Mouse (Mus musculus): ENCODE data around the gene Arhgef26. TPM values are rescaled to one million over a fixed set of nuclear protein-coding genes. Genes with fewer than 3 reads are reported as not detected.

Gene Arhgef26
- total RNA-seq (2017), result 0.11 to 0.19 TPM in 2 of 3 replicates, not detected in the other

DNA sequence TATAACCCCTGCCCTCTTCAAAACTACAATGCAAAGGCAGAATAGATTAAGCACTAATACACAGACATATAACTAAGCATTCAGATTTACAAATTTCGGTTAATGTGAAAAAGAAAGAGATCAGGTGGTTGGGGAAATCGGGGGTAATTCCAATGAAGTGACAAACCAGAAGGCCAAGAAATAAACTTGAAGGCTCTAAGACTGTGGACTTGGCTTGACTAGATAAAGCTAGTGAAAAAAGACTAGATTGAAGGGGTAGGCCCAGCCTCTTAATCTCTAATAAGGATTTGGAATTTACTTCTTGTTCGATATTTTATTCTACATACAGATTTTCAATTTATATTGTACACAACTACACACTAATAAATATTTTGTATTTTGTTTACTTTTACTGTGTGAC lies at the start of gene Arhgef26:
TSS of gene Arhgef26 (plus strand) at position 301 of the 400 bp plus-strand sequence.
- ATAC-seq (replicated peaks; ENCODE audit: insufficient number of reproducible peaks, low FRiP score, low TSS enrichment, poor library complexity, severe bottlenecking), result no peak

DNA sequence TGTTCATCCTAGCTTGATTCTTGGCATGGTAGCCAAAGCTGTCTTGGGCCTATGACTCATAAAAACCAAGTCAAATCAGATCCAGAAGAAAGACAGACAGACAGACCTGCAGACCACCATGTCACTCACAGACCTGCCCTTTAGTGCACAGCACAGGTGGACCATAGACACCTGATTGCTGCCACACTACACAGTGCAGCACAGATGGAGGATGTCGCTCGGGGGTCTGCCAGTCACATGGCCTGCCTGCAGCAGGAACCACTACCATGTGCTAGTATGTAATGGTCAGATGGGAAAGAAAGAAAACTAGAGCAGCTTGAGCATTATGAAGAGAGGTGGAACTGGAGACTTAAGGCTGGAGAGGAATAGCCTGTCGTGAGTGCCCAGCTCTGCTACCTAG lies 27.7 kb upstream of the Arhgef26 start:
- no peak for ATAC-seq (replicated peaks; ENCODE audit: insufficient number of reproducible peaks, low FRiP score, low TSS enrichment, poor library complexity, severe bottlenecking)

DNA sequence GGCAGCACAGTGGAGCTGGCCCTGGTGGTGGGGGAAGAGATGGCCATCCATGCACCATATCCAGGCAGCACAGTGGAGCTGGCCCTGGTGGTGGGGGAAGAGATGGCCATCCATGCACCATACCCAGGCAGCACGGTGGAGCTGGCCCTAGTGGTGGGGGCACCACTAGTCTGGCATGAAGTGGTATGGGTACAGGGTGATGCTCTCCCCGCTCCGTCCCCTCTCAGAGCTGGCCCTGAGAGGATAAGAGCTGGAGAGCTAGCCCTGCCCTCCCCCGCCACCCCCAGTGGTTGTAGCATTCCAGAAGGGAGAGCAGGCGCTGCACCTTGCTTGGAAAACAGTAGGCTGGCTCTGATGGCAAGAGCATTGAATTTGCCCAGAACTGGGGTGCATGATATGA lies 26.9 kb upstream of the Arhgef26 start:
- peak; percentile 40; the same call in 1 of the 2 replicates for ATAC-seq (replicated peaks; ENCODE audit: insufficient number of reproducible peaks, low FRiP score, low TSS enrichment, poor library complexity, severe bottlenecking)

DNA sequence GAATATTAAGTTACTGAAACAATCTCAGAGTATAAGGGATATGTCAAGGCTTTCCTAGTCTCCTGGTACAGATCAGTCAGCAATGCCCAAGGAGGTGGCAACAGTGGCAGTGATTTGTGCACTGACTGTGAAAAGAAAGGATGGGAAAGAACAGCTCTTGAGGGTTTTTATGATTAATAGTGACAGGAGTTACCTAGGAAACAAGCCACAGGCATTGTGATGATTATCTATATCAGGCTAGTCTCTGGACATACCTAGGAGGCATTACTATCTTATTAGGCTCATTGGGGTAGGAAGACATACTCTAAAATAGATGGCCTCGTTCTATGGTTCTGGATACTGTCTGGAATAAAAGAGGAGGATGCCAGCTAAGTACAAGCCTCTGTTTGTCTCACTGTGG lies 13.4 kb upstream of the Arhgef26 start:
- ATAC-seq (replicated peaks; ENCODE audit: insufficient number of reproducible peaks, low FRiP score, low TSS enrichment, poor library complexity, severe bottlenecking), result no peak

DNA sequence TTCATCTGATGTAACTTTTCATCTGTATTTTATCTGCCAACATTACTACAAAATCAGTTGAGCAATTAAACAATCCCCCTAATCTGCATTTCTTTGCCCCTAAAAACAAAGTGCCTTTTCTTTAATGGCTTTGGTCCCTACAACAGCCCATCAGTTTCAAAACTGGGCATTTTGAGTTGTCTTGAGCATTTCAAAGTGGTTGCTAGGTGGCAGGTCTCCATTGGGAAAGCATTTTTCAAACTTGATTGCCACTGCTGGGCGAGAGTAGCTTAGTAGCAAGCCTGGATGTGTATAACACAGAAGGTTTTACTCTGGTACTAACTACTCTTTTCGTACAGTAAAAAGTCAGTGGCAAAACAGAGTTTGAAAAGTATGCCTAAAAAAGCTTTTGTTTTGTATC lies 10.2 kb upstream of the Arhgef26 start:
- no peak for ATAC-seq (replicated peaks; ENCODE audit: insufficient number of reproducible peaks, low FRiP score, low TSS enrichment, poor library complexity, severe bottlenecking)

DNA sequence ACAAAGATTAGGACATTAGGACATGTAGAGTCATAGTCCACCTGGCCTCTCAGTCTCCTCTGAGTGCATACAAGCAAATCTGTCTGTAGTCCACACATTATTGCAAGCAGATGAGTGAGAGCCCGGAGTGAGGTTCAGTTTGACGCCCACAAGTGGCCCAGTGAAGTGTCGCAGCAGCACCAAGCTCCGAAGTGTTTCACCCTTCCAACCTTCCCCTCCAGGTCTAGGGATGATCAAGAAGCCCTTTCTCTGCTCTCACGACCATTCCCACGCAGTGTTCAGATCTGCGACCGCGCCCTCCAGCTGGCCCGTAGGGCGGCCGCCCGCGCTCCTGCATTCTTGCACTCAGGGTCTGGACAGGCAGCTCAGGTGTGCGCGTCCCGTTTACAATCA lies 313 bp downstream of the Arhgef26 start:
- ATAC-seq (replicated peaks; ENCODE audit: insufficient number of reproducible peaks, low FRiP score, low TSS enrichment, poor library complexity, severe bottlenecking), result no peak

DNA sequence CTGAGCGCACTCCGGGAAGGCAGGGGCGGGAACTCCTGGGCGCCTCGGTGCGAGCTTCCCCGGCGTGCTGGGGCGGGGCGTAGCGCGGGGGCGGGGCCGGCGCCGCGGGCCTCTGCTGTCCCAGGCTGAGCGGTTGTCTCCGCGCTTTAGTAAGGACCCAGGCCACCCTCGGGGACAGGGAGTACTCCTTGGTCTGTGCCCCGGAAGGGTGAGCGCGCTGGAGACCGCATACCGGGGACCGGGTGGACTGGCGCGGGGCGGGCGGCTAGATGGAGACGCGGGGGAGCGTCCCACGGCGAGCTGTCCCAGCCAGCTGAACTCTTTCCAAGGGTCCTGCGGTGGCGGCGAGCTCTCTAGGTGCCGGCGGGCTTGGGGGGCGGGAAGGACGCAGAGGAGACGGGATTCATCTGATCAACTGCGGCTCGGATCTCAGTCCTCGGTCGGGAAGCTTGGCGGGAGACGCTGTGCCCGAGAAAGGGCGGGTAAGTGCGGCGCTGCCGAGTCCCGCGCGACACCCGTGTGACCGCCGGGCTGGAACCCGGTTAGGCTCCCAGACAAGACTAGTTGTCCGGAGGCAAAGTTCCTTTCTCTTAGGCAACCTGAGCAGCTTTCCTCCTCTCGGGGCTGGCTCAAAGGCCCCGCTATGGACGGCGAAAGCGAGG lies 841 bp downstream of the Arhgef26 start:
- ATAC-seq (replicated peaks; ENCODE audit: insufficient number of reproducible peaks, low FRiP score, low TSS enrichment, poor library complexity, severe bottlenecking), result no peak

DNA sequence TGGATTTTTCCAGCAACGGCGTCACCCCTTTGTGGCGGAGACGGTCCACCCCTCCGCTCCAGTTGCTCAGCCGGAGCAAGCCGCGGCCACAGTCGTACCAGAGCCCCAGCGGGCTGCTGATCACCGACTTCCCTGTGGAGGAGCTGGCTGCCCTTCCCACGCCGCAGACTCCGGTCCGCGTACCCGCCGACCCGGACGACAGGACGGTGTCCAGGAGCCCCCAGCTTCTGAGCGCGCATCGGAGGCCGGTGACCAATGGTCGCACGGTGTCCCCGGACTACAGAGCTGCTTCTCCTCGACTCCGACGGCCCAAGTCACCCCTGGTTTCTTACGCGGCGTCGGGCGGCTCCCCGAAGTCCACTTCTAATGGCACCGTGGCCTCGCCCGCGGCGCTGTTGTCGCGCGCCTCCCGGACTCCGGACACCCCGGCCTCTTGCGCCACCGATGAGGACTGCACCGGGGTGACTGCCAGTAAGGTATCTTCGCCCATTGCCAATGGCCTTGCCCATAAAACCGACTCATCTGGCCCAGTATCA lies 1.4 kb downstream of the Arhgef26 start:
- ATAC-seq (replicated peaks; ENCODE audit: insufficient number of reproducible peaks, low FRiP score, low TSS enrichment, poor library complexity, severe bottlenecking), result no peak

DNA sequence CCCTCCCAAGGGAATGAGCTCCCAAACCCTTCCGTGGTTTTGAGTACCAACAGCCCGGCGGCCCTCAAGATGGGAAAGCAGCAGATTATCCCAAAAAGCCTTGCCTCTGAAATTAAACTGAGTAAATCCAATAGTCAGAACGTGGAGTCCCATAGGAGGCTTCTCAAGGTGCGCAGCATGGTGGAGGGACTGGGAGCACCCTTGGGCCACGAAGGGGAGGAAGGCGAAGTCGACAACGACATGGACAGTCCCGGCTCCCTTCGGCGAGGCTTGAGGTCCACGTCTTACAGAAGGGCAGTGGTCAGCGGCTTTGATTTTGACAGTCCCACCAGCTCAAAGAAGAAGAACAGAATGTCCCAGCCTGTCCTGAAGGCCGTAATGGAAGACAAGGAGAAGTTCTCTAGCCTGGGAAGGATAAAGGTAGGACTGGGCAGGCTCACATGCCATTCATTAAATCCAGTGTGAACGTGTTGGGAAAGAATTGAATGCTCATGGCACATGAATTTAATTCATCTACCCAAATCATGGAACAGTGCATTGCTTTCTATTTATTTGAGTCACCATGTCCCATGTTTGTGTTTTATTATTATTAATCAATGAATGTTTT lies 2.1 kb downstream of the Arhgef26 start:
- no peak for ATAC-seq (replicated peaks; ENCODE audit: insufficient number of reproducible peaks, low FRiP score, low TSS enrichment, poor library complexity, severe bottlenecking)

DNA sequence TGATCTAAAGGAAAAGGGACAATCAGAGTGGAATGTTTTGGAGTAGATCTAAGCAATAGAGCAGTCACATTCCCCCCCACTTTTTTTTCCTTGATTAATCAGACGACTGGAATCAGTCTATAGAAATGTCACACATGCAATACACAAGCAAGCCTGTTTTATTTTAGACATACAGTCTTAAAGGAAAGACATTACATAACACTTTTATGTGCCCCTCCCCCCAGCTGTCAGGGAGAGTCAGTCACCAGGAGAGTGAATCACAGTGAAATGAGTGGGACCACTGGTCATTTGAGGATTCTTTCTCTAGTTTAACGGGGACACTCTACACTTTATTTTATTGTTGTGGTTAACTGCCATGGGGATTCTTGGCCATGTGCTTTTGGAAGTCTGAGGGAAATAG lies 2.7 kb downstream of the Arhgef26 start:
- no peak for ATAC-seq (replicated peaks; ENCODE audit: insufficient number of reproducible peaks, low FRiP score, low TSS enrichment, poor library complexity, severe bottlenecking)

DNA sequence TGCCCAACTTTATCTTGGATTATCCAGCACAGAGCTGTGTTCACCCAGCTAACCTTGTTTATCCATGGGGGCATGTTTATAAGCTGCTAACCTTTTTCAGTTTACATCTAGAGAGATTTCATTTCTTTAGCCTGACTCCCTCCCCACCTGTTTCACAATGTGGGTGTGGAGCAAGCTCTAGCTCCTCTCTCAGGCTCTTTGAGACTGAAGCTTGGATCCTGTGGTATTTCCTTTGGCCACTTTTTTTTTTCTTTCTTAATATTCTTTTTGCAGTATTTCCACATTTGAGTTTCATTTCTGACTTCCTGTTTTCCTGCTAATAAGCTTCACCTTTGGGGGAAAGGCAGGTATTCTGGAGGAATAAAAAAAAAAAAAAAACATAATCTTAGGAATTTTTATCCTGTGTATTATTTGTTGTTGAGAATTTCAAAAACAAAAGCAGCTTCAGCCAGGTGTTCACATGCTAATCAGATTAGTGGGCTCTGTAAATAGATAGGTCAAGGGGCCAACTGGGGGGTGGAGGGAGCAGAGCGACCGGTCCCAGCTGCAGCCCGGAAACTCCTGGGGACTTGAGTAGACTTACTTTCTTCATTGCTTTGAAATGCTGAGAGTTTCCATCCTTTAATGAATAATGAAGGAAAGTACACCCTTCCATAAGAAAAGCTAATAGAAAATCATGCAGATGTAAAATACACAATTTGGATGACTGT lies 3.5 kb downstream of the Arhgef26 start:
- ATAC-seq (replicated peaks; ENCODE audit: insufficient number of reproducible peaks, low FRiP score, low TSS enrichment, poor library complexity, severe bottlenecking), result no peak

DNA sequence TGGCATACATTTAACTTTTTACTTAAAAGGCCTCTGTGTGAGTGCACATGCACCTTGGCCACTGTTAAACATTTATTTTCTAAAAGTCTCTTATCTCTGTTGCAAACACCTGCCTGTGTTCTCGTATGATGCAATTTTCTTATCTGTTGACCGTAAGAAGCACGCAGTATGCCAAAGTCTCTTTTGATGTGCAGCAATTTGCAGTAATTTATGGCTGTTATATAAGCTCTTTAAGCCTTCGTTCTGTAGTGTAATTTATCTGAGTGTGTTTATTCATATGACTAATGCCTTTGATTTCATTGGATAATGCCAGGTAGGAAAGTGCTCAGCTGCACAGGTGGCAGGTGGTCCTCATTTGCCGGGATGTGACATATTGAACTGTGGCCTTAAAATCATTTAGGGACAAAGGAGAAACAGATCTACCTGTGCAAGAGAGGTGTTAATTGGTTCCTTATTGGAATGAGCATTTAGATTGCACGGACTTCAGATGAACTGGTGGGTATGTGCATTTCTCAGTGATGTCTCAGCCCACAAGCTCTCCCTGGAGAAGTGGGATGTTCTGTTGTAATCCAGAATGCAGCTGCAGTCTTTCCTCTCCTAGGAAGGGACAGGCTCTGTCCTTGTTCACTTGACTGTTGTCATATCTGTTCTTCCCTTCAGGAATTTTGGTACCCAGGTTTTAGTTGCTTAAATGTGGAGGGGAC lies 10.5 kb downstream of the Arhgef26 start:
- no peak for ATAC-seq (replicated peaks; ENCODE audit: insufficient number of reproducible peaks, low FRiP score, low TSS enrichment, poor library complexity, severe bottlenecking)

DNA sequence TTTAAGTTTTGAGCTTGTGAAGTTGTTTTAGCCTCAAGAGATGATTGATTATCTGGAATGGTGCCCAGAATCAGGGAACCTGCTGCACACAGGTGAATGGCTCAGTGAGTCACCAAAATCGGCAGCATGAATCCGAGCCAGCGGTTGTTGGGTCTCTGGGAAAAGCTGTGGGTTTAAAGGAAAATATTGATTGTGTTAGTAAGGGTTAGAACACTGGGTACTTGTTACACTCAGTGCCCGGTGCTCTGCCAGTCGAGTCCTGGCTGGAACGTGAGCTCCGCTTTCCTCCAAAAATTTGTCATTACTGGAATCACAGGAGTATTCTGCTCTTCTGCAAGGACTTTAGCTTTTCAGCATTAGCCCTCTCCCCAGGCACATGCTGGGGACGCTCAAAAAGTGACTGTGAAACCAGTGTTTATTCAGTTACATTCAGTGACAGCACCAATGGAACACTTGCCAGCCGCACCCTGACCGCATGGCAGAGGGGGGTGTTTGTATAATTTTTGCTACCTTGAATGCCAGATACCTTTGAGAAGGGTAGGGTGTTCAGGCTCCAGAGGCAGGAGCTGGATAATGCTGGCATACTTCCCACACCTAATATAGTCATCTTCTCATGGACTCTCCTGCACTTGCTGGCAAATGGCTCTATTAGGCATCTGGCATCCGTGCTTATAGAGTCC lies 11.2 kb downstream of the Arhgef26 start:
- no peak for ATAC-seq (replicated peaks; ENCODE audit: insufficient number of reproducible peaks, low FRiP score, low TSS enrichment, poor library complexity, severe bottlenecking)

DNA sequence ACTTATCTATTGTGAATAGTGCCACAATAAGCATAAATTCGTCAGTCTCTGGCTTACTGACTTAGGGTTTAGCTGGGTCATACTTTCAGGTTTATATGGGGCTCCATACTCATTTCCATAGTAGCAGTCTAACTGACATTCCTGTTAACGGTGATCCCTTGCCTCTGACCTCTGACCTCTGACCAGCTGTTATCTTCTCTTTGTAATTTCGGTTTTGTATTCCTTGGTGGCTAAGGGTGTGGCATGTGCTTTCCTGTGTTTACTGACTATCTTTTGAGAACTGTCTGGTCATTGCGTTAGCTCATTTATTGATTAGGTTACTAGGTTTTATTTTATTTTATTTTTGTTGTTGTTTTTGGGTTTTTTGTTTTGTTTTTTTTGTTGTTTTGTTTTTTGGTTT lies 13.9 kb downstream of the Arhgef26 start:
- no peak for ATAC-seq (replicated peaks; ENCODE audit: insufficient number of reproducible peaks, low FRiP score, low TSS enrichment, poor library complexity, severe bottlenecking)

DNA sequence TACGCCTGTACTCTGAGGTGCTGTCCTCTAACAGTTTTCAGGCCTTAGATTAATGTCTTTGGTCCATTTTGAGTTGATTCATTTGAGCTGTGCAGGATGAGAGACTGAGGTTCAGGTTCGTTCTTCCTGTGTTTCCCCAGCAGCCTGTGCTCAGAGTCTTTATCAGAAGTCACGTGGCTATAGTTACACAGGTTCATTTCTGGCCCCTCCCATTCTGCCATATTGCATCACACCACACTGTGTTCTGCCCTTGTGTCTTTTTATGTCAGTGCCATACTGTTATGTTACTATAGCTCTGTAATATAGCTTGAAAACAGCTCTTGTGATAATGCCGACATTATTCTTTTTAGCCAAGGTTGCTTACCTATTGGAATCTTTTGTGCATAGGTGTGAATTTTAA lies 14.7 kb downstream of the Arhgef26 start:
- no peak for ATAC-seq (replicated peaks; ENCODE audit: insufficient number of reproducible peaks, low FRiP score, low TSS enrichment, poor library complexity, severe bottlenecking)

DNA sequence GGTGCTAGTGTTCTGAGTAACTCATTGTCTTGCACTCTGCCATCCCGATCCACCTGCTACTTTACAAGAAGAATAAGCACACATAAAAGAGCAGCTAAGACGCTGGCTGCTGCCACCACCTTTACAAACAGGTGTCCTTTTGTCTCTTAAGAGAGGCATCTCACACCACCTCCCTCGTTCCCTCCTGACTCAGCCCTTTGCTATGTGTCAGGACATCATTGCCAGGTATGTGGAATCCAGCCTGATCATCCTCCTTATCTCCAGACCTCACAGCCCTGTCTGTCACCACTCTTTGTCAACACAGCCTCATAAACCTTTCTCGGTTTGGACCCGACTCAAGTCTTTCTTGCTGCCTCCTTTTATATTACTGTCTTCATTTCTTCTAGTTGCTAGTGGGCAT lies 29.7 kb downstream of the Arhgef26 start:
- no peak for ATAC-seq (replicated peaks; ENCODE audit: insufficient number of reproducible peaks, low FRiP score, low TSS enrichment, poor library complexity, severe bottlenecking)

DNA sequence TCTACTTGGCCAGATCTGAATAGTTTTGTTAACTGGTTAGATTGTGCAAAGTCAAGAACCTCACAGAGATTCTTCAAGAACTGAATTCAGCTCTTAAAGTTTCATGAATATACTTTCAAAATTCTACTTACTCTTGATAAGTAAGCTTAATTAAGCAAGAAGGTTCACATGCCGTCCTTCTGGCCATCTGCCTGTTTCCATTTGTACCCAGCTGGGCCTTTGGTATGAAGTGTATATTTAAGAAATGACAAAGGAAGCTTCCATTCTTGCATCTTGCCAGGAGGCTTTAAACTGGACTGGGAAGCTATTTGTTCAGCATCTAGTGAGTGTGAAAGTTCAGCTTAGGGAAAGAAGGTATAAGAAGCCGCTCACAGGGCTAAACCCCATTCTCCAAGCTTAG lies 34.7 kb downstream of the Arhgef26 start:
- no peak for ATAC-seq (replicated peaks; ENCODE audit: insufficient number of reproducible peaks, low FRiP score, low TSS enrichment, poor library complexity, severe bottlenecking)

DNA sequence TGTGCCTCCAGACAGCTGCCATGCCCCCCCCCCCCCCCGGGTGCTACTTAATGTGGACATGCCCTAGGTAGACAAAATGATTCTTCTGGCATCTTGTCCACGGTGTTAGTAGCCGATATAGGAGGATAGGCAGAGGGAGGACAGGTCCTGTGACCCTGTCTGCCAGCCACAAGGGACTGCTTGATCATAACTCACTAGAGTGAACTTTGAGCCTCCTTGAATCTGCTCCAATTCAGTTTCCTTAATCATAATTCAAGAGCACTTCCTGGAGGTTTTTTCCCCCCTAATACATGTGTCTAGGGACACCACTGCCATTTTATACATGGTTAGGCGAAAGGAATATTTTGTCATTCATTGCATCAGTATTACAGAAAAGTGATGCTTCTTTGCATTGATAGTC lies 36.2 kb downstream of the Arhgef26 start:
- ATAC-seq (replicated peaks; ENCODE audit: insufficient number of reproducible peaks, low FRiP score, low TSS enrichment, poor library complexity, severe bottlenecking), result no peak

DNA sequence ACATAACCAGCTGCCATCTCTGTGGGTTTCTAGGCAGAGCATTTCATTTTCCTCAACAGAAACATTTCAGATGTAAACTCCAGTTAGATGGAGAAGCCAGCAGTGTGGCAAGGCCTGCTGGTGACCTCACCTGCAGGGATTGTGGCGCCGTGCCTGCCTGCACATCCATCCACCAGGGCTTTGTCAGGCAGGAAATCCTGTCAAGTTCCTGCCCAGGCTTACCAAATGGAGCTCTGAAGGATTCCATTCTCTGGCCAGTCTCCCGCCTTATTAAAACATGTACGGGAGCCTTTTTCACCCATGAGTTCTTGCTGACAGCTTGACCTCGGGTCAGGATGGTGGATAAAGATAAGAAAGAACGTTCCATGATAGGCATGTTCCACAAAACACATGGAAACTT lies 36.7 kb downstream of the Arhgef26 start:
- ATAC-seq (replicated peaks; ENCODE audit: insufficient number of reproducible peaks, low FRiP score, low TSS enrichment, poor library complexity, severe bottlenecking), result no peak

Measured in monocyte, adult 5-6 weeks (primary cell).